In genomic region chr15:26620279-26620678, GRCm38 (mm10) we compare ENCODE assay signal across 8 mouse cellular contexts.
A peak's percentile ranks its signal among the peaks of the same experiment; 100 is the strongest.
DNase-seq lines count a peak whose midpoint lies in the region; ATAC-seq and TF ChIP-seq lines count a peak whose summit lies in the region.

No protein-coding gene starts in this region.

- no peak for TF ChIP-seq POLR2A in kidney, adult 2 months (IDR thresholded peaks at IDR 0.05; ENCODE audit: low read depth, low read length)

- no peak overlapping the region for H3K4me3 ChIP-seq in forebrain, embryonic 12.5 days (replicated peaks)
- no peak overlapping the region for H3K4me3 ChIP-seq in forebrain, embryonic 10.5 days
- H3K4me3 ChIP-seq in forebrain, embryonic 16.5 days (replicated peaks; ENCODE audit: low read length): no peak overlapping the region
- H3K4me3 ChIP-seq in kidney, adult 2 months (ENCODE audit: insufficient read depth, low read depth, low read length): no peak overlapping the region
- no peak overlapping the region for H3K4me3 ChIP-seq in liver, embryonic 14.5 days (ENCODE audit: insufficient read depth in 1 of 2, low read depth in 2 of 2, low read length in 2 of 2)

- WGBS in forebrain, embryonic 12.5 days: 45% methylated on average over 5 of the region's 5 CpGs
- WGBS in forebrain, embryonic 10.5 days: 62% methylated on average over 5 of the region's 5 CpGs
- WGBS in forebrain, embryonic 16.5 days: 19% methylated on average over 5 of the region's 5 CpGs
- 33% methylated on average over 5 of the region's 5 CpGs for WGBS in kidney, adult 2 months
- WGBS in liver, embryonic 14.5 days (ENCODE audit: insufficient replicate concordance): 55% methylated on average over 5 of the region's 5 CpGs

- TF ChIP-seq EP300 in liver, embryonic 14.5 days (IDR thresholded peaks at IDR 0.05; ENCODE audit: low read depth): no peak

- no peaks in the 10 kb centered on the region for H3K36me3 ChIP-seq in forebrain, embryonic 12.5 days (replicated peaks)
- H3K36me3 ChIP-seq in forebrain, embryonic 10.5 days (replicated peaks): no peaks in the 10 kb centered on the region
- no peaks in the 10 kb centered on the region for H3K36me3 ChIP-seq in forebrain, embryonic 16.5 days (ENCODE audit: control insufficient read depth, insufficient read depth)
- H3K36me3 ChIP-seq in kidney, adult 2 months (ENCODE audit: control insufficient read depth, insufficient read depth, low read length): no peaks in the 10 kb centered on the region
- H3K36me3 ChIP-seq in liver, embryonic 14.5 days (replicated peaks; ENCODE audit: control insufficient read depth, insufficient read depth, low read depth): no peaks in the 10 kb centered on the region

- no peak for DNase-seq in forebrain, embryonic 10.5 days (ENCODE audit: extremely low spot score, low spot score)
- peak; percentile 74 for DNase-seq in brain, adult 2 months (ENCODE audit: low read depth, low spot score)
- peak; percentile 65 for DNase-seq in kidney, adult 2 months
- DNase-seq in liver, embryonic 14.5 days (ENCODE audit: low read depth in 3 of 3, low spot score in 3 of 3): no peak
- DNase-seq in ovary, postnatal 14 days (ENCODE audit: low spot score): peak; percentile 56

- H3K27me3 ChIP-seq in forebrain, embryonic 12.5 days: no peaks in the 10 kb centered on the region
- no peaks in the 10 kb centered on the region for H3K27me3 ChIP-seq in forebrain, embryonic 10.5 days (ENCODE audit: poor library complexity, severe bottlenecking)
- no peaks in the 10 kb centered on the region for H3K27me3 ChIP-seq in forebrain, embryonic 16.5 days (replicated peaks; ENCODE audit: control insufficient read depth, insufficient read depth, low read length)
- no peaks in the 10 kb centered on the region for H3K27me3 ChIP-seq in kidney, adult 2 months (replicated peaks; ENCODE audit: control insufficient read depth, insufficient read depth, low read length)
- no peaks in the 10 kb centered on the region for H3K27me3 ChIP-seq in liver, embryonic 14.5 days (ENCODE audit: control insufficient read depth, insufficient read depth, low read length)

- no peak overlapping the region for H3K9ac ChIP-seq in forebrain, embryonic 12.5 days
- H3K9ac ChIP-seq in forebrain, embryonic 16.5 days (replicated peaks; ENCODE audit: low read depth, low read length): no peak overlapping the region
- no peak overlapping the region for H3K9ac ChIP-seq in liver, embryonic 14.5 days (replicated peaks)

- H3K4me2 ChIP-seq in forebrain, embryonic 12.5 days: no peak overlapping the region
- H3K4me2 ChIP-seq in forebrain, embryonic 16.5 days (ENCODE audit: low read length): no peak overlapping the region
- no peak overlapping the region for H3K4me2 ChIP-seq in liver, embryonic 14.5 days (ENCODE audit: low read depth)

- no peak overlapping the region for H3K27ac ChIP-seq in forebrain, embryonic 12.5 days
- H3K27ac ChIP-seq in forebrain, embryonic 10.5 days: no peak overlapping the region
- no peak overlapping the region for H3K27ac ChIP-seq in forebrain, embryonic 16.5 days (ENCODE audit: low read length)
- no peak overlapping the region for H3K27ac ChIP-seq in kidney, adult 2 months (ENCODE audit: insufficient read depth, low read depth, low read length)
- no peak overlapping the region for H3K27ac ChIP-seq in liver, embryonic 14.5 days

- peak; percentile 81; the same call in 1 of the 2 replicates for ATAC-seq in forebrain, embryonic 12.5 days (ENCODE audit: low FRiP score)
- peak; percentile 85 for ATAC-seq in forebrain, embryonic 16.5 days
- no peak for ATAC-seq in liver, embryonic 14.5 days (ENCODE audit: insufficient read depth)
- no peak for ATAC-seq in megakaryocyte progenitor cell, adult 5-6 weeks (replicated peaks; ENCODE audit: poor library complexity)

- 0 out of 2 replicates have a peak, but pooled peaks cover 6% of the 10 kb centered on the region for H3K4me1 ChIP-seq in forebrain, embryonic 12.5 days
- no peaks in the 10 kb centered on the region for H3K4me1 ChIP-seq in forebrain, embryonic 10.5 days
- peaks cover 9% of the 10 kb centered on the region for H3K4me1 ChIP-seq in forebrain, embryonic 16.5 days (replicated peaks; ENCODE audit: control insufficient read depth, insufficient read depth, low read length)
- H3K4me1 ChIP-seq in kidney, adult 2 months (ENCODE audit: control insufficient read depth, insufficient read depth, low read length): no peaks in the 10 kb centered on the region
- H3K4me1 ChIP-seq in liver, embryonic 14.5 days (replicated peaks; ENCODE audit: control insufficient read depth in 2 of 2, insufficient read depth in 2 of 2, low read length in 1 of 2): no peaks in the 10 kb centered on the region

- H3K9me3 ChIP-seq in forebrain, embryonic 12.5 days: no peaks in the 10 kb centered on the region
- H3K9me3 ChIP-seq in forebrain, embryonic 10.5 days: no peaks in the 10 kb centered on the region
- H3K9me3 ChIP-seq in forebrain, embryonic 16.5 days (ENCODE audit: control insufficient read depth, low read length): no peaks in the 10 kb centered on the region
- H3K9me3 ChIP-seq in liver, embryonic 14.5 days (ENCODE audit: control insufficient read depth, low read length): no peaks in the 10 kb centered on the region

- TF ChIP-seq CTCF in kidney, adult 2 months (conservative IDR thresholded peaks at IDR 0.05; ENCODE audit: insufficient read depth, insufficient read length, low read depth, low read length): peak; percentile 68
- TF ChIP-seq CTCF in liver, embryonic 14.5 days (IDR thresholded peaks at IDR 0.05; ENCODE audit: low read depth): 0 out of 2 replicates have a peak, but pooled peaks have one; percentile 10

Comparison
In these comparisons a context has a peak if more than half of its experiments do, and no peak if none do; other contexts are left out.
1. ATAC-seq: peak in forebrain, embryonic 12.5 days (single experiment) and forebrain, embryonic 16.5 days (single experiment); none in liver, embryonic 14.5 days (single experiment) and megakaryocyte progenitor cell, adult 5-6 weeks (single experiment).
2. DNase-seq: peak in brain, adult 2 months (single experiment), kidney, adult 2 months (single experiment) and ovary, postnatal 14 days (single experiment); none in forebrain, embryonic 10.5 days (single experiment) and liver, embryonic 14.5 days (0 of 3).